Mouse (Mus musculus) left cerebral cortex, postnatal 36 days (tissue): ENCODE results near the gene Stoml1. TPM values are rescaled to one million over a fixed set of nuclear protein-coding genes. Genes with fewer than 3 reads are reported as not detected.
A peak's percentile ranks its signal among the peaks of the same experiment; 100 is the strongest.
"Not testable (repeated sequence)": the region's sequence is repeated elsewhere in the genome, so short reads cannot be mapped to it uniquely, and the experiment has no call there.

Experiments
- DNase-seq, 2 experiments: peaks; one replicate each; pipeline ENCODE4 v3.0.0; 2021 to 2022; ENCODE audit warnings: low spot score in 2 of 2, mixed read lengths in 1 of 2
- intact Hi-C: fragments of 180-260 bp; cut with DNase I; formaldehyde crosslinking; loops from one replicate; pipeline ENCODE4 v1.15.1; 2025
- total RNA-seq, 2 experiments: library from RNA; stranded (reverse); gene quantifications; 2 replicates each; pipeline ENCODE4 v1.2.3; 2021

The Stoml1 gene
- total RNA-seq, 2 experiments from 2014 or later, result 64.6 to 72.4 TPM

GRCm38 (mm10) chr9:58268384-58269313 lies 15.7 kb downstream of the Stoml1 start:
- DNase-seq, result peak in 1 of 2 experiments; percentile 43
- intact Hi-C loops, result loop anchor here (5.0 kb wide), 1 partner anchor 41 kb away; no protein-coding TSS in a partner anchor

GRCm38 (mm10) chr9:58270081-58270480 lies 17.1 kb downstream of the Stoml1 start:
- intact Hi-C loops, result no loop called here
- no peak for DNase-seq

DNA sequence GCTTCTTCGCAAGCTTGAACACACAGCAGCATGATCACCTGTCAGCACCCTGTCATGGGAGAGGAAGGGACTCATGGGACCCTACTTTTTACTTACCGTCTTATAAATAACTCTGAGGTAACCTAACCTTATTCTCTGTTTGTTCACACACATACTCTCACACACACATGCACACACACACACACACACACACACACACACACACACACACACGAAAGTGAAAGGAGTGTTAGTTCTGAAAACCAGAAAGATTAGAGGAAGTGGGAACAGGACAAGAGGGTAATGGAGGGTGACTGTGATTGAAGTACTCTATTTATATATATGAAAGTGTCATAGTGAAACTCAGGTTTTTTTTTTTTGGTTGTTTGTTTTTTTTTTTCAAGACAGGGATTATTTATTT lies 18.1 kb downstream of the Stoml1 start:
- DNase-seq, result no peak
- intact Hi-C loops, result no loop called here

- intact Hi-C loops, DNase-seq: not testable (repeated sequence)
Observed at GRCm38 (mm10) chr9:58271551-58271950, 18.6 kb downstream of the Stoml1 start.

DNA sequence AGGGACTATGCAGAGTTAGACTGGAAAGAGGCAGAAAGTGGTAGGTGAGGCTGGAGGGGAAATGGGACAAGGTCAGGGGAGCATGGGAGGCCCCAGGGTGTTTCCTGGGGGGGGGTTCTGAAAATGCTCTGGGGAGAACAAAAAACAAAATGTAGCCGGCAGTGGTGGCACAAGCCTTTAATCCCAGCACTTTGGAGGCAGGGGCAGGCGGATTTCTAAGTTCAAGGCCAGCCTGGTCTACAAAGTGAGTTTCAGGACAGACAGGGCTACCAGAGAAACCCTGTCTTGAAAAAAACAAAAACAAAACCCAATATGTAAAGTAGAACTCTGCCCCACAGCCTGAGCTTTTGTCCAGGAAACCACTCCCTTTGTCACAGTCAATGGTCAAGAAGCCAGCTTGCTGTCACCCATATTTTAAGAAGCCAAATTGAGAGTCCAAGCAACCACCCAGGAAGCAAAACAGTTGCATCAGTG lies 19.1 kb downstream of the Stoml1 start:
- DNase-seq, result no peak
- intact Hi-C loops, result no loop called here

- no peak for DNase-seq
- intact Hi-C loops, result no loop called here
Observed at GRCm38 (mm10) chr9:58272855-58273254, 19.9 kb downstream of the Stoml1 start.

DNA sequence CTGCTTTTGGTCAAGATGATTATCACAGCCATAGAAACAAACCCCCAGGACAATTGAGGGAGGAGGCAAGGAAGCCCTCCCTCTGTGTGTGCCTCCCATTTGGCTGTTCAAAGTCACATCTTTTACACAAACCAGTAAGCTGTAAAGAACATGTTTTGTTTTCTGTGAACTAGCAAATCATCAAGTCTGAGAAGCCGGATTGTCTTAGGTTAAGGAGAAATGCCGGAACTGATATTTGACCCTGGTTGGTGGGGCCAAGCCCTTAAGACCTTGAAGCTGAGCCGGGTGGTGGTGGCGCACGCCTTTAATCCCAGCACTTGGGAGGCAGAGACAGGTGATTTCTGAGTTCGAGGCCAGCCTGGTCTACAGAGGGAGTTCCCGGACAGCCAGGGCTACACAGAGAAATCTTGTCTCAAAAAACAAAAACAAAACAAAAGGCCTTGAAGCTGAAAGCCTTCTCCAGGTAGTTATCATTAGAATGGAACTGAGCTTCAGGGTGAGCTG lies 21.2 kb downstream of the Stoml1 start:
- no peak for DNase-seq
- intact Hi-C loops, result no loop called here

GRCm38 (mm10) chr9:58274626-58275025 lies 21.7 kb downstream of the Stoml1 start:
- DNase-seq, result no peak
- intact Hi-C loops, result no loop called here

DNA sequence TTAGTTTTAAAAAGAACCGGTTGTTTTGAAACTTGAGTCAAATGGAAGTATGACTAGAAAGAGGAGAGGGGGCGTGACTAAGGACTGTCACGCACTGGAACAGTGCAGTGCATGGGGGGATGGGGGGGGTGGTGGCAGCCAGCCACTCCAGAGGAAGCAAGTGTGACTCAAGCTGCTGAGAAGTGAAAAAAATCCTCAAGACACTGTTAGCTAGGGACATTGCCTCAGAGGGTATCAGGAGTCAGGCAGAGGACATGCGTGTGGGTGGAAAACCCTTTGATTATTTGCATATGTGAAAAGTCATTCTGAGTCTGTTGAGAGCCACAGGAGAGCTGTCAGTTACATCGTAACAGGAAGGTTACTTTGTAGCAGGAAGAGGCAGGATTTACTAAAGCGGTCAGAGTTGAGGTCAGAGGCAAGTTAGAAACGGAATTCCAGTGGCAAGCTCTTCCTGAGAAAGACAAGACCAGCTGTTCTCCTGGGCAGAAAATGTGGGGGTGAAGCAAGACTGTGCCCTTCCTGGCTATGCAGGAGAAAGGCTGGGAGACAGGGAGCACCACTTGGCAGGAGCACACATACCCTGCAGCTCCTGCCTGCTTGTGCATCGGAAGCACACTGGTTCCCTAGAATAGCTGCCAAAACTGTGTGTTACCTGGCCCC lies 22.3 kb downstream of the Stoml1 start:
- DNase-seq, result no peak
- intact Hi-C loops, result no loop called here

GRCm38 (mm10) chr9:58275797-58276196 lies 22.8 kb downstream of the Stoml1 start:
- DNase-seq, result no peak
- intact Hi-C loops, result no loop called here

- intact Hi-C loops, result no loop called here
Observed at GRCm38 (mm10) chr9:58276346-58276745, 23.4 kb downstream of the Stoml1 start.

GRCm38 (mm10) chr9:58278313-58278712 lies 25.3 kb downstream of the Stoml1 start:
- DNase-seq, result no peak
- intact Hi-C loops, result no loop called here

More at GRCm38 (mm10) chr9:58276346-58276745, 23.4 kb downstream of the Stoml1 start:
- no peak for DNase-seq

DNA sequence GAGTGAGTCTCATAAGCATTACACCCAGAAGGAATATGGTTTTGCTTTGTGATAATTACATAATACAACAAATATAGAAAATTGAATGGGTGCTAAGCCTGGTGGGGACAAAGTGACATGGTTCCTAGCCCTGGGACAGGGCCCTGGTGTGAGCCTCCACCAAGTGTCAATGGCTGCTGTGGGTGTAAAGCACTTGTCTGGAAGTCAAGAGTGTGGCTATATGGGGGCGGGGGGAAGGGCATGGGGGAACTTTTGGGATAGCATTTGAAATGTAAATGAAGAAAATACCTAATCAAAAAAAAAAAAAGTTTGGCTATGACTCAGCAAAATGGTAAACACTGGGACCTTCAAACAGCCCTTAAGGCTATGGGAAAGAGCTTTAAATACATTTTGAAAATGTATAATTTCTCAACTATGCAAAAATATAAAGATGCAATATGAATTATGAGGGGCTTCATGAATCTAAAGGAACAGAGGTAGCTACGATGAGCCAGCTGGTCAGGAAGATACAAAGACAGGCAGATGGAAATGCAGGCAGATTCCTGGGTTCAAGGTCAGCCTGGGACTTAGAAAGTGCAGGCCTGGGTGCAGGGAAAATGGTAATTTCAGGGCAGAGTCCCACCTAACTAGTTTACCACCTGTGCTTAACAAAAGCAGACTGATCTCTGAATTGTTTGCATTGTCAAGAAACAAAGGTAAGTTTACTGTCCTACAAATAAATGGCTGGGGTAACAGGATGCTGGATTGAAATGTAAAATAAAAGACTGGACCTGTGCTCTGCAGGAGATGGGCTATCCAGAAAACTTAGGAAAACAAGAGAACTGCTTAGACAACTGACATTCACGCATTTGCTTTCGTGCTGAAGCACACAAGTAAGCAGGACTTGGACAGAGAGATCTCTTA lies 26.1 kb downstream of the Stoml1 start:
- intact Hi-C loops, result no loop called here
- no peak for DNase-seq

DNA sequence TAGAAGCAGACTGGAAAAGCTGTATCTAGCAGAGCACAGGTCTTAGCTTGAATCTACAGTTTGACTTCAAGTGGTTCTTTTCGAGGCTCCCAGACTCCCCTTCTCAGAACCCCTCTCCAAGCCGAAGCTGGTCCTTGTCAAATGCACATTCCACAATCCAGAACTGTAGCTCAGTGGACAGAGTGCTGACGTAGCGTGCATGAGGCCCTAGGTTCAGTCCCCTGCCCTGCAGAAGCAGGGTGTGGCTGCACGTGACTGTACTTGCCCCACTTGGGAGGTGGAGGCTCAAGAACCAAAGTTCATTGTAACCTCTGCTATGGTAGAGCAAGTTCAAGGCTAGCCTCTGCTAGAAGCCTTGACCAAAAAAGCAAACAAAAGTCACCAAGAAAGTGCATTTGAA lies 26.8 kb downstream of the Stoml1 start:
- intact Hi-C loops, result loop anchor here (5.0 kb wide), 1 partner anchor 242 kb away; no protein-coding TSS in a partner anchor

DNA sequence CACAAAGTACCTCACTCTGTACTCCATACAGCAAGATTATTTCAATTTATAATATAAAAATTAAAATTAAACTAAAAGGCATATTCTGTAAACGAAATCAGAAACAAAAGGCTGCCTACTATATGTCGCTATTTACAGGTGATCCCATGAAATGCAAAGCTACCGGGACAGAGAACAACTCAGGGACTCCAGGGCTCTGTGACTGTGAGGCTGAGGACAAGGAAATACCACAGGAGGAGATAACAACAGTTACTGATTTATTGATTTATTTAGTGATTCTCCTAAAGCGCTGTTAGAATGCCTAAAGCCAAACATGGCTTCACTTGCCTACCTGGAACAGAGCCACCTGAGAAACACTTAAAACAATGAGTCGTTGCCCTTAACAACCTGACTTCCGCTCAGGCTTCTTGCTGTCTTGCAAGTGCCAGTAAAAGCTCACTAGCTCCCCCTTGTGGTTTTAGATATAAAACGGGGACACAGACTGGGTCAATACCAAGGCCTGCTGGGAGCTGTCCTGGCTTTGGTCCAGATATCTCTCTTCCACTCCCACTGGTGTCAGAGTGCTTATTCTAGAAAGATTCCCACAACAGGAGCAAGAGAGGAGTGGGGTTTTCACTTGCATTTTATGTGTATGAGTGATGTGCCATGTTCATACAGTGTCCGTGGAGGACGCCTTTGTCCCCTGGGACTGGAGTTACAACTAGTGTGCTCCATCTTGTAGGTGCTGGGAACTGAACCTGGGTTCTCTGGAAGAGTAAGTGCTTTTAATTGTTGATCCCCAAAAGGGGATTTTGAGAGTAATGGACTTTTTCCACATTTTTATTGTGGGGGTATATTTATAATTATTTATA lies 27.5 kb downstream of the Stoml1 start:
- intact Hi-C loops, result loop anchor here (5.0 kb wide), 1 partner anchor 243 kb away; no protein-coding TSS in a partner anchor
- peak; percentile 44 to 45 for DNase-seq

More for the DNA sequence above, 26.8 kb downstream of the Stoml1 start:
- no peak for DNase-seq

DNA sequence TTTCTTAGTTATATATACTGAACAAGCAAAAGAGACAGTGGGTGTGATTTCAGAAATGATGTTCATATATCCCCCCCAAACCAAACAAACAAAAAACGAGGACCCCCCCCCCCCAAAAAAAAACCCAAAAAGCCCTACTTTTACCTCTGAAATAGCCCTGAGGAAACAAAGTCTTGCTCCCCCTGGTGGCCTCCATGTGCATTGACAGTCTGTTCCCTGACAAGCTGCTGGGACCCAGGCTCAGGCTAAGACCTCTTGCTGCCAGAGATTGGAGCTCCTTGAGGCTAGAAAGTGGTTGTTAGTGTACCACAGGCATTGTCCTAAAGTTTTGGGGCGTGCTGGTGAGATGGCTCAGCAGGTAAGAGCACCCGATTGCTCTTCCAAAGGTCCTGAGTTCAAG lies 28.6 kb downstream of the Stoml1 start:
- no peak for DNase-seq
- intact Hi-C loops, result loop anchor here (5.0 kb wide), 1 partner anchor 244 kb away; no protein-coding TSS in a partner anchor

DNA sequence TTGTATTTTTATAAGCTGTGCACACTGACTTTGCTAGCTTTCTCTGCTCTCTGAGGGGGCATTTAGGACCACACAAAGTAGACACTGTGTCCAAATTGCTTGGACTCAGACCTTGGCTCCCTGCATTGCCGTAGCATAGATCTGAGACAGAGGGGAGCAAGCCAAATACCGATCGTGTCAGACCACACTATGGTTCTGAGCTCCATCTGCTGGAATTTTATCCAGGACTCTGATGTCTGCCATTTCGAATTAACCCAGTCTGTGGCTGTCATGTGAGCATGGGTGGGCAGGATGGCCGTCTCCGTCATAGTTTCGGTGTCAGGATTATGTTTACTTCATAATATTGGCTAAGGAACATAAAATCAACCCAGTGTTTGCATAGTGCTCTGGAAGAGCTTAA lies 30.5 kb downstream of the Stoml1 start:
- intact Hi-C loops, result loop anchor here (5.0 kb wide), 1 partner anchor 246 kb away; no protein-coding TSS in a partner anchor
- DNase-seq, result no peak

GRCm38 (mm10) chr9:58289090-58289489 lies 36.1 kb downstream of the Stoml1 start:
- intact Hi-C loops, result no loop called here
- DNase-seq, result no peak
